Mouse (Mus musculus) cerebellum, adult 2 months (tissue): Measurements from ENCODE around the gene Tcf20.

Experiments used
- CTCF ChIP-seq: fragments of 200-500 bp; IDR thresholded peaks from 2 replicates; pipeline ENCODE4 v1.5.1; 2011; ENCODE audit warnings: low read depth, mild to moderate bottlenecking, control low read depth, low read length, moderate library complexity, borderline replicate concordance; ENCODE audit not compliant: insufficient read depth
- POLR2A ChIP-seq: fragments of 200-500 bp; IDR thresholded peaks from 2 replicates; pipeline ENCODE4 v1.6.1; 2011; ENCODE audit warnings: low read length, control low read depth, borderline replicate concordance; ENCODE audit not compliant: insufficient read depth

DNA sequence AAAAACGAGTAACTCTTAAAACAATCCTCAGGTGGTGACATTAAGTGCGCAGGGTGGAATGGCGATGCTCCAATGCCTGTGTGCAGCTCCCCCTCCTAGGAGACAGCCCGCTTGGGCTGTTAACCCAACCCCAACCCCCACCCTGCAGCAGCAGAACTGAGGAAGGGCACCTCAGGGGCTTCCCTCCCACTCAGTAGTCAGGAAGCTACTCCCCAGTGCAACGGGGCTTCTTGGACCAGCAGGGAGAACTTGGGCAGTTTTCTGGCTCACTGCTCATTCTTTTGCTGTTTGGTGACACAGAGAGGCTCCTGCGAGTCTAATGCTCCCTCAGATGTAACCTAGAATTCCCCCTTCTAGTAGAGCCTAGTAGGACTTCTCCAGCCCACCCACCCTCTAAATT lies 19.7 kb downstream of the Tcf20 start:
- TF ChIP-seq POLR2A (no peak), CTCF (no peak)
